Mouse (Mus musculus) spleen, postnatal 36 days (tissue): Measurements from ENCODE around the gene Sgo2a.
"Not testable (repeated sequence)": the region's sequence is repeated elsewhere in the genome, so short reads cannot be mapped to it uniquely, and the experiment has no call there.

Source experiments
- DNase-seq, 2 experiments: peaks; one replicate each; pipeline ENCODE4 v3.0.0; 2022; ENCODE audit warnings: low spot score in 2 of 2, mixed read lengths in 1 of 2

Gene Sgo2a

GRCm38 (mm10) chr1:58031160-58031769 is 35.5 kb downstream of the Sgo2a start:
- DNase-seq = peak; percentile 6 to 25

- DNase-seq = not testable (repeated sequence)
These were observed 41.5 kb downstream of the Sgo2a start for GRCm38 (mm10) chr1:58037306-58037705.

GRCm38 (mm10) chr1:58045076-58045475 is 49.3 kb downstream of the Sgo2a start:
- DNase-seq = no peak

- no peak for DNase-seq
These were observed 49.8 kb downstream of the Sgo2a start for GRCm38 (mm10) chr1:58045546-58045945.

DNA sequence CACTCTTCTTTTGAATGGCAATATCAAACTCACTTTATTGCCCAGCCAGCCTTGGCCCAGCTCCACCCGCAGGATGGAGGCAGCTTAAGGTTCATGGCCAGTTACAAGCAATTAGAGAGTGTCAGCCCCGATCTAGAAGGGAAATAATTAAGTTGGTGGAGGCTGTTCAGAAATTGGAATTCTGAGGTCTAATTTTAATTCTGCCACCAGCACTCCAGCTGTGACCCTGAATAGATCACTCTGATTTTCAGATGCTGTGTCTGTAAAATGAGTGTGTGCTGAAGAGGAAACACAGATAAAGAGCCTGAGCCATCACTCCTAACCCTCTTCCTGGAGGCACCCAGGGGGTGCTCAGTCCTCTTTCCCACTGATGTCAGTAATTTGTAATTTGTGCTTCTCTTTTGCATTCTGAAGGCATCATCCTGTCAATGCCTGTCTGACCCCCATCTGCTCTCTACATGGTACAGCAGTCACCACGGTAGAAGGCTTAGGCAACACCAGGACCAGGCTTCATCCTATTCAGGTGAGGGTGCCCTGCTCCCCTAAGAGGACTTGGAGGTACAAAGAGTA is 51.0 kb downstream of the Sgo2a start:
- DNase-seq = no peak

GRCm38 (mm10) chr1:58049126-58049525 is 53.4 kb downstream of the Sgo2a start:
- no peak for DNase-seq

GRCm38 (mm10) chr1:58055598-58055997 is 59.8 kb downstream of the Sgo2a start:
- DNase-seq = no peak

GRCm38 (mm10) chr1:58056074-58056807 is 60.5 kb downstream of the Sgo2a start:
- DNase-seq = no peak

GRCm38 (mm10) chr1:58056939-58057338 is 61.2 kb downstream of the Sgo2a start:
- DNase-seq = no peak

DNA sequence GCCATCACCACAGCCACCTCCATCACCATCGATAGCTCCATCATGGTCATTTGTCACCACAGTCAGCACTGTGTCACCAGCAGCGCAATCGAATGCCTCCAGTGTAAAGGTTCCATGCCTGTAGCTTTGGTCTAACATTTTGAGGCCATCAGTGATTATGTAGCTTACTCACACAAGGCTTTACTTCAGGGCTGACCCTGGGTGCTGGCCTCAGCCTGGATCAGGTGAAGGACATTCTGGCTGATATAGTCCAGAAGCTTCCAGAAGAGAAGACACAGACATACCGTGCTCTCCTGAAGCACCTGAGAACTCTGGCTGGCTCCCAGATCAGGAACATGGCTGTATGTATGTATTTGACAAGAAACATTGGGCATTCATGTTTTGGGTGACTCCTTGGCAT is 63.1 kb downstream of the Sgo2a start:
- no peak for DNase-seq

DNA sequence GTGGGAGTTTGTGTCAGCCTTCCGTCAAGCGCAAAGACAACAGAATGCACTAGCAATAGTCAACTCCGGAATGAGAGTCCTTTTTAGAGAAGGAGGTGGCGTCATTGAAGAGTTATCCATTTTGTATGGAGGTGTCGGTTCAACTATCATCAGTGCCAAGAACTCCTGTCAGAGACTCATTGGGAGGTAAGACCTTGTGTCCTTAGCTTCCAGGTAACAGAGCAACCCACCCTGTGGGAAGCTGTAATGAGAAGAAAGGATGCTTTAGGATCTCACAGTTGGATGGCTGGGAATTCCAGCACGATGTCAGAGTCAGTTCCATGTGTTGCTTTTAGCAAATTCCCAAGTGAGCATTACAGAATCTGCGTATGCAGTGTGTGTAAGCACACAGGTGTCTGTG is 66.4 kb downstream of the Sgo2a start:
- no peak for DNase-seq

GRCm38 (mm10) chr1:58065151-58065550 is 69.4 kb downstream of the Sgo2a start:
- DNase-seq = no peak

DNA sequence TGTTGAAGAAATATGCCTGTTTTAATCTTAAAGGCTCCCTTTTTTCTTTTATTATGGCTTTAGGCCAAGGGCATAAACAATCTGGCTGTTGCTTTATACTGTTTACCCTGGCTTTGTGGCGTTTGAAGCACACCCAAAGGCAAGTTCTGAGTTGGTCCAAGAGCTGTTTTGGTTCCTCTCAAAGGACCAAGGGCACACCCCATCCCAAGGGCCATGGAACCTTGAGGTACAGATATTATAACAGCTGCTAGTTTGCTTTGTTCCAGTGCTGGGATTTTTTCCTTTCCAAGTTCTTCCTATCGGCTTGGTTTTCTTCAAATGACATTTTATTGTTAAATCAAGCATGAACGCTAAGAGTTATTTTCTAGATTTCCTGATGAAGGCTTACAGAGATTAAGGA is 69.8 kb downstream of the Sgo2a start:
- no peak for DNase-seq

DNA sequence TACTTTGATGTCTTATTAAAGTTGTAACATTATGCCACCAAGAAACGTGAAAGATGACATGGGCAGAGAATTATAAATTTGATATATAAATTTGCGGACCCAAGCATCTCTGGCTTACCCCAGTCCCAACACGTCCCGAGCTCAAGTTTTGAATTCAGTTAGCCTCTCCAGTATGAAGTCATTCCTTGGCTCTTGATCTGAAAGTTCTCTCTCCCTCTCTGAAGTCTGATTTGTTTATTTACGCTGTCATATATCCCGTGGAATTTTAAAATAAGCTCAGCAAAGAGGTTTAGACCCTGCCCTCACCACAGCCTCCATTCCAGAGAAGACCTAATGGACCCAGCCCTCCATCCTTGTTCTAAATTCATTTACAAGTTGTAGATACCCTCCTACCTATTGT is 73.4 kb downstream of the Sgo2a start:
- no peak for DNase-seq

GRCm38 (mm10) chr1:58070091-58070490 is 74.3 kb downstream of the Sgo2a start:
- no peak for DNase-seq

GRCm38 (mm10) chr1:58071006-58071405 is 75.2 kb downstream of the Sgo2a start:
- DNase-seq = no peak

DNA sequence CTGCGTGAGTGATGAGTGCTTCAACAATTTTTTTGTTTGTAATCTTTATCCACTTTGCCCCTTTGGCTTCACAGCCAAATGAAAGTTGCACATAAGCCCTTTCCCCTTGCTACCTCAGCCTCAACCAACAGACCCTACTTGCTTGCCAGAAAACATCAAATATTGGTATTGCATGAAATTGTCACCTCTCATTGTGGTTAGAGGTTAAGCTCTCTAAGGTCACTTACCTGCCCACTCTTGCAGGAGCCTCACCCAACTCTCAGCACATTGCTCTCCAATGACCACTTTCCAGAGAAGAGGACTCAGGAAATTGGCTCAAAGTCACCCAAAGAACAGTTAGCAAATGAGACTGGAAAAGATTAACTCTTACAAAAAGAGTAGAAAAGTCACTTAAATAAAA is 75.7 kb downstream of the Sgo2a start:
- DNase-seq = no peak

DNA sequence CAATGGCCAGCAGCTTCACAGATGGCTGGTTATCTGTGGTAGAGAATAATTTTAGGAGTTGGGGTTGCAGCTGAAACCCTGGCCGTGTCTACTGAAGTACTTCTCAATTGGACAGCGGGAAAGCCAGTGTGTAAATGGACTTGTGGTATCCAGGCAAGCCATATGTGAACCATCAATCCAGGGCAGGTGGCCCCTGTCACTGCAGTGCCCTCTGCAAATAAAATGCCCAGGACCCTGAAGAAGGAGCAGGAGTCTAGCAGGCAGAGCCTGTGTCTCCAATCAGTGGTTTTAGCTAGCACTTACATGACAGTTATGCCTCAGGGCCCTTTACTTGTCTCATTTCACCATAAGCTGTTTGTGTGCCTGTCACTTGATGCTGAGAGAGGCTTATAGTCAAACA is 76.6 kb downstream of the Sgo2a start:
- DNase-seq = no peak

GRCm38 (mm10) chr1:58072991-58073730 is 77.4 kb downstream of the Sgo2a start:
- no peak for DNase-seq

GRCm38 (mm10) chr1:58074266-58074665 is 78.5 kb downstream of the Sgo2a start:
- DNase-seq = no peak
